Mouse (Mus musculus): ENCODE results near the gene Ccnb1. TPM values are rescaled to one million over a fixed set of nuclear protein-coding genes. Genes with fewer than 3 reads are reported as not detected.
A peak's percentile ranks its signal among the peaks of the same experiment; 100 is the strongest.

Ccnb1 gene
- polyA plus RNA-seq, 1 experiment from 2014 or later = 208 TPM

GRCm38 (mm10) chr13:100754186-100754585 is 32.2 kb downstream of the Ccnb1 start:
- Histone ChIP-seq H3K36me3 (no peaks in the 10 kb centered on the region), H3K27me3 (replicated peaks) (no peaks in the 10 kb centered on the region), H3K4me2 (no peak overlapping the region), H3K9me3 (no peaks in the 10 kb centered on the region), H3K4me1 (no peaks in the 10 kb centered on the region), H3K4me3 (replicated peaks) (no peak overlapping the region), H3K9ac (no peak overlapping the region), H3K27ac (no peak overlapping the region)
- ATAC-seq (ENCODE audit: insufficient read depth, low FRiP score, low read depth) = no peak
- WGBS = 59% methylated on average over 4 of the region's 4 CpGs

GRCm38 (mm10) chr13:100753011-100753410 is 33.4 kb downstream of the Ccnb1 start:
- ATAC-seq (ENCODE audit: insufficient read depth, low FRiP score, low read depth) = no peak
- WGBS = 74% methylated on average over 6 of the region's 6 CpGs

GRCm38 (mm10) chr13:100752529-100752928 is 33.8 kb downstream of the Ccnb1 start:
- WGBS = 83% methylated on average over 8 of the region's 8 CpGs
- H3K4me1 ChIP-seq = no peaks in the 10 kb centered on the region
- ATAC-seq (ENCODE audit: insufficient read depth, low FRiP score, low read depth) = 0 out of 2 replicates have a peak, but pooled peaks have one; percentile 9

More at GRCm38 (mm10) chr13:100753011-100753410, 33.4 kb downstream of the Ccnb1 start:
- no peak overlapping the region for H3K9ac ChIP-seq
- H3K4me1 ChIP-seq = no peaks in the 10 kb centered on the region
- no peaks in the 10 kb centered on the region for H3K36me3 ChIP-seq
- no peaks in the 10 kb centered on the region for H3K9me3 ChIP-seq
- no peak overlapping the region for H3K27ac ChIP-seq
- no peak overlapping the region for H3K4me3 ChIP-seq (replicated peaks)
- H3K4me2 ChIP-seq = no peak overlapping the region
- H3K27me3 ChIP-seq (replicated peaks) = no peaks in the 10 kb centered on the region

GRCm38 (mm10) chr13:100751402-100751801 is 35.0 kb downstream of the Ccnb1 start:
- WGBS = 86% methylated on average over 3 of the region's 3 CpGs
- H3K4me2 ChIP-seq = no peak overlapping the region
- no peak overlapping the region for H3K27ac ChIP-seq
- H3K4me3 ChIP-seq (replicated peaks) = no peak overlapping the region
- no peak for ATAC-seq (ENCODE audit: insufficient read depth, low FRiP score, low read depth)
- no peaks in the 10 kb centered on the region for H3K27me3 ChIP-seq (replicated peaks)
- H3K9ac ChIP-seq = no peak overlapping the region
- H3K36me3 ChIP-seq = no peaks in the 10 kb centered on the region
- H3K9me3 ChIP-seq = no peaks in the 10 kb centered on the region
- H3K4me1 ChIP-seq = no peaks in the 10 kb centered on the region

More at GRCm38 (mm10) chr13:100752529-100752928, 33.8 kb downstream of the Ccnb1 start:
- no peak overlapping the region for H3K4me3 ChIP-seq (replicated peaks)
- H3K4me2 ChIP-seq = no peak overlapping the region
- no peak overlapping the region for H3K9ac ChIP-seq
- no peaks in the 10 kb centered on the region for H3K9me3 ChIP-seq
- no peaks in the 10 kb centered on the region for H3K36me3 ChIP-seq
- H3K27ac ChIP-seq = no peak overlapping the region
- H3K27me3 ChIP-seq (replicated peaks) = no peaks in the 10 kb centered on the region

GRCm38 (mm10) chr13:100750799-100751198 is 35.6 kb downstream of the Ccnb1 start:
- no peak for ATAC-seq (ENCODE audit: insufficient read depth, low FRiP score, low read depth)
- Histone ChIP-seq H3K27me3 (replicated peaks) (no peaks in the 10 kb centered on the region), H3K4me3 (replicated peaks) (no peak overlapping the region), H3K4me1 (no peaks in the 10 kb centered on the region), H3K36me3 (no peaks in the 10 kb centered on the region), H3K27ac (no peak overlapping the region), H3K9me3 (no peaks in the 10 kb centered on the region), H3K9ac (no peak overlapping the region), H3K4me2 (no peak overlapping the region)
- 70% methylated on average over 5 of the region's 5 CpGs for whole genome bisulfite sequencing

- no peak for ATAC-seq (ENCODE audit: insufficient read depth, low FRiP score, low read depth)
- 0 out of 2 replicates have a peak, but pooled peaks cover 4% of the 10 kb centered on the region for H3K4me1 ChIP-seq
- H3K27ac ChIP-seq = no peak overlapping the region
- H3K9me3 ChIP-seq = no peaks in the 10 kb centered on the region
- 50% methylated on average over 8 of the region's 8 CpGs for WGBS
- H3K4me3 ChIP-seq (replicated peaks) = no peak overlapping the region
- no peaks in the 10 kb centered on the region for H3K27me3 ChIP-seq (replicated peaks)
- H3K4me2 ChIP-seq = no peak overlapping the region
- no peaks in the 10 kb centered on the region for H3K36me3 ChIP-seq
- no peak overlapping the region for H3K9ac ChIP-seq
Observed at GRCm38 (mm10) chr13:100748638-100749037, 37.7 kb downstream of the Ccnb1 start.

- Histone ChIP-seq H3K27ac (no peak overlapping the region), H3K36me3 (no peaks in the 10 kb centered on the region), H3K9me3 (no peaks in the 10 kb centered on the region), H3K4me2 (no peak overlapping the region), H3K4me3 (replicated peaks) (no peak overlapping the region), H3K9ac (no peak overlapping the region), H3K27me3 (replicated peaks) (no peaks in the 10 kb centered on the region), H3K4me1 (peaks cover 8% of the 10 kb centered on the region; the same call in 1 of the 2 replicates)
- no peak for ATAC-seq (ENCODE audit: insufficient read depth, low FRiP score, low read depth)
- WGBS = 81% methylated on average over 3 of the region's 3 CpGs
Observed at GRCm38 (mm10) chr13:100746090-100746489, 40.3 kb downstream of the Ccnb1 start.

GRCm38 (mm10) chr13:100744036-100744744 is 42.2 kb downstream of the Ccnb1 start, which contains the start of gene Mrps36:
Mrps36 (minus strand) TSS chr13:100744659.
- Histone ChIP-seq H3K27me3 (replicated peaks) (no peaks in the 10 kb centered on the region), H3K9ac (peak within 1 kb of the TSS; percentile 77), H3K4me3 (replicated peaks) (peak within 1 kb of the TSS; percentile 92), H3K4me2 (peak within 1 kb of the TSS; percentile 63), H3K36me3 (no peaks in the 10 kb centered on the region), H3K9me3 (no peaks in the 10 kb centered on the region), H3K4me1 (peaks cover 8% of the 10 kb centered on the region; the same call in 1 of the 2 replicates), H3K27ac (peak within 1 kb of the TSS; percentile 98)
- peak; percentile 95 for ATAC-seq (ENCODE audit: insufficient read depth, low FRiP score, low read depth)
- under 1% methylated on average over 52 of the region's 52 CpGs for WGBS

GRCm38 (mm10) chr13:100743346-100744035 is 42.9 kb downstream of the Ccnb1 start:
- ATAC-seq (ENCODE audit: insufficient read depth, low FRiP score, low read depth) = peak; percentile 27
- Histone ChIP-seq H3K27me3 (replicated peaks) (no peaks in the 10 kb centered on the region), H3K9ac (0 out of 2 replicates have a peak overlapping the region, but pooled peaks have one; percentile 13), H3K36me3 (no peaks in the 10 kb centered on the region), H3K4me1 (peaks cover 8% of the 10 kb centered on the region; the same call in 1 of the 2 replicates), H3K4me3 (replicated peaks) (peak overlapping the region; percentile 92), H3K9me3 (no peaks in the 10 kb centered on the region), H3K27ac (peak overlapping the region; percentile 98), H3K4me2 (peak overlapping the region; percentile 63)
- WGBS = 49% methylated on average over 11 of the region's 11 CpGs

GRCm38 (mm10) chr13:100742831-100743230 is 43.5 kb downstream of the Ccnb1 start:
- no peak overlapping the region for H3K4me3 ChIP-seq (replicated peaks)
- peak overlapping the region; percentile 63; the same call in 1 of the 2 replicates for H3K4me2 ChIP-seq
- peaks cover 8% of the 10 kb centered on the region; the same call in 1 of the 2 replicates for H3K4me1 ChIP-seq
- no peak overlapping the region for H3K27ac ChIP-seq
- no peaks in the 10 kb centered on the region for H3K9me3 ChIP-seq
- H3K36me3 ChIP-seq = no peaks in the 10 kb centered on the region
- WGBS = 78% methylated on average over 5 of the region's 5 CpGs
- H3K27me3 ChIP-seq (replicated peaks) = no peaks in the 10 kb centered on the region
- H3K9ac ChIP-seq = no peak overlapping the region
- ATAC-seq (ENCODE audit: insufficient read depth, low FRiP score, low read depth) = no peak

GRCm38 (mm10) chr13:100732756-100733155 is 53.6 kb downstream of the Ccnb1 start:
- Histone ChIP-seq H3K9me3 (no peaks in the 10 kb centered on the region), H3K4me1 (peaks cover 13% of the 10 kb centered on the region), H3K4me3 (replicated peaks) (no peak overlapping the region), H3K9ac (no peak overlapping the region), H3K27me3 (replicated peaks) (no peaks in the 10 kb centered on the region), H3K27ac (no peak overlapping the region), H3K4me2 (no peak overlapping the region), H3K36me3 (peaks cover 5% of the 10 kb centered on the region)
- 93% methylated on average over 2 of the region's 2 CpGs for WGBS
- no peak for ATAC-seq (ENCODE audit: insufficient read depth, low FRiP score, low read depth)

Measured in stomach, embryonic 15.5 days (tissue).